Mouse (Mus musculus) forebrain, embryonic 10.5 days (tissue): ENCODE results near the gene Ndufs1. TPM values are rescaled to one million over a fixed set of nuclear protein-coding genes. Genes with fewer than 3 reads are reported as not detected.
"Not testable (repeated sequence)": the region's sequence is repeated elsewhere in the genome, so short reads cannot be mapped to it uniquely, and the experiment has no call there.

ENCODE experiments used
- DNase-seq: peaks from one replicate; pipeline ENCODE4 v3.0.0-alpha.2; 2017; ENCODE audit warnings: low spot score; ENCODE audit errors: extremely low spot score
- H3K27ac ChIP-seq: fragments of 300-500 bp; sonication (generic); 2 replicates; pipeline ENCODE4 v1.5.1; 2016; ENCODE audit warnings: mild to moderate bottlenecking
- H3K27me3 ChIP-seq: fragments of 300-500 bp; sonication (generic); 2 replicates; pipeline ENCODE4 v1.6.1; 2016; ENCODE audit warnings: mild to moderate bottlenecking; ENCODE audit not compliant: poor library complexity, severe bottlenecking
- H3K36me3 ChIP-seq: fragments of 300-500 bp; sonication (generic); replicated peaks from 2 replicates; pipeline ENCODE4 v1.6.1; 2016; ENCODE audit warnings: mild to moderate bottlenecking, moderate library complexity
- H3K4me1 ChIP-seq: fragments of 300-500 bp; sonication (generic); 2 replicates; pipeline ENCODE4 v1.6.1; 2016
- H3K4me3 ChIP-seq: fragments of 300-500 bp; sonication (generic); 2 replicates; pipeline ENCODE4 v1.5.1; 2016; ENCODE audit warnings: mild to moderate bottlenecking, moderate library complexity
- H3K9me3 ChIP-seq: fragments of 300-500 bp; sonication (generic); 2 replicates; pipeline ENCODE4 v1.6.1; 2016; ENCODE audit warnings: mild to moderate bottlenecking, moderate library complexity
- WGBS: fragments of 180-500 bp; shearing (Covaris S2); methylation state at CpG from one replicate; pipeline ENCODE4 v1.1.7; 2016; 5-methylcytosine and 5-hydroxymethylcytosine counted together
- polyA plus RNA-seq: library from polyadenylated mRNA; unstranded; fragments of >200 nt; fragmentation: Nextera tagmentation; extraction: Ambion mirVana; gene quantifications from 2 replicates; pipeline ENCODE4 v1.2.1, GENCODE M21; 2016

Gene Ndufs1
- polyA plus RNA-seq, 1 experiment from 2014 or later, result 151 TPM

DNA sequence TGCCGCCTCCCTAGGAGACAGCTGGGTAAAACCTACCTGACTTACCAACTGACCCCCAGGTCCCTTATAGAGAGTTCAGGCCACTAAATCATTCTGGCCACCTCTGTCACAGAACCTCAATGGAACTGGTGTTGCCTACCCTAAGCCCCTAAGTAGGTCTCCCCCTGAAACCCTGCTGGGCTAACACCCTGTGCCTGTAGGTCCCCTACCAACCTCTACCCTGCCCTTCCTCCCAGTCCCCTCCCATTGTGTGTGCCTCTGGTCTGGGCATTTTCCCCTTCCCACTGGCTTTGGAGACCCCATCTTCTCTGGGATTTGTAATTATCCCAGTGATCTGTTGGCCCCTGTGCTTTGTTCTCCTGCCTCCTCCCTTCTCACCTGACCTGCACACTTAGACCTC, 26.8 kb upstream of the Ndufs1 start:
- peaks cover 30% of the 10 kb centered on the region for H3K4me1 ChIP-seq
- no peak overlapping the region for H3K4me3 ChIP-seq
- no peaks in the 10 kb centered on the region for H3K27me3 ChIP-seq
- 85% methylated on average over 1 of the region's 1 CpGs for WGBS
- peak overlapping the region; percentile 86 for H3K27ac ChIP-seq
- no peak for DNase-seq
- 0 out of 2 replicates have a peak, but pooled peaks cover 9% of the 10 kb centered on the region for H3K36me3 ChIP-seq
- peaks cover 10% of the 10 kb centered on the region for H3K9me3 ChIP-seq

DNA sequence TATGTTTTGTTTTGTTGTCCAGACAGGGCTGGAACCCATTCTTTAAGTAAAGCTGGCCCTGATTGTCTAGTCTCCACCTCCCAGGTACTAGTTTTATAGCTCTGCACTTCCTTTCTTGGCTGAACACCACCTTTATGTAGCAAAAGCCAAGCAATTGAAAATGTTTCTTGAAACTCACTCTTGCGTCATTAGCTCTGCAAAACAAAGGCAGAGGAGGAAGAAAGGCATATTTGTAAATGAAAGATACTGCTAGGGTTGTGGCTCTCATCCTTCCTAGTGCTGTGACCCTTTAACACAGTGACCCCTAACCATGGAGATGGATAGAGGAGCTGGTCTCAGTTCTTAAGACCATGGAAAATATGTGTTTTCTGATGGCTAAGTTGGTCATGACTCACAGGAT, 25.0 kb upstream of the Ndufs1 start:
- 85% methylated on average over 1 of the region's 1 CpGs for WGBS
- H3K4me1 ChIP-seq, result peaks cover 30% of the 10 kb centered on the region
- 0 out of 2 replicates have a peak, but pooled peaks cover 9% of the 10 kb centered on the region for H3K36me3 ChIP-seq
- no peaks in the 10 kb centered on the region for H3K27me3 ChIP-seq
- H3K9me3 ChIP-seq, result peaks cover 10% of the 10 kb centered on the region
- no peak for DNase-seq
- H3K27ac ChIP-seq, result no peak overlapping the region
- no peak overlapping the region for H3K4me3 ChIP-seq

DNA sequence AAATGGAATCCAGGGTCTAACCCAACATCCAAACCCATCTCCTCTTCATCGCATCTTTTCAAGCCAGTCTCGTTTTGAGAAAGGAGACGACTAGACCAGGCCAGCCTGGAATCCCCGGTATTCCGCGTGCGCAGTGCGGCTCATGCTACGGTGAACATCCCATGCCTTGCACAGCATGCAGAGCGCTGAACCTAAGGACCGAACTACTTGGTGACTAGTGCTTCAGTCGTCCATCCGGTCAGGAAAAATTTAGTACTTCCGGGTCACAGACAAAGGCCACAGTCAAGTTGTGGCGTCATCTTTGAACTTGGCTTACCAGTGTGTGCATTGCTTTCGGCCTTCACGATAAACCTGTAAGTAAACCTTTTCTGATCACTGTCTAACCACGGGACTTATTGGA, 23.7 kb upstream of the Ndufs1 start:
- H3K4me1 ChIP-seq, result peaks cover 25% of the 10 kb centered on the region
- H3K4me3 ChIP-seq, result no peak overlapping the region
- H3K36me3 ChIP-seq, result 0 out of 2 replicates have a peak, but pooled peaks cover 9% of the 10 kb centered on the region
- no peak for DNase-seq
- H3K27ac ChIP-seq, result no peak overlapping the region
- WGBS, result 97% methylated on average over 18 of the region's 18 CpGs
- H3K27me3 ChIP-seq, result no peaks in the 10 kb centered on the region
- peaks cover 10% of the 10 kb centered on the region for H3K9me3 ChIP-seq

DNA sequence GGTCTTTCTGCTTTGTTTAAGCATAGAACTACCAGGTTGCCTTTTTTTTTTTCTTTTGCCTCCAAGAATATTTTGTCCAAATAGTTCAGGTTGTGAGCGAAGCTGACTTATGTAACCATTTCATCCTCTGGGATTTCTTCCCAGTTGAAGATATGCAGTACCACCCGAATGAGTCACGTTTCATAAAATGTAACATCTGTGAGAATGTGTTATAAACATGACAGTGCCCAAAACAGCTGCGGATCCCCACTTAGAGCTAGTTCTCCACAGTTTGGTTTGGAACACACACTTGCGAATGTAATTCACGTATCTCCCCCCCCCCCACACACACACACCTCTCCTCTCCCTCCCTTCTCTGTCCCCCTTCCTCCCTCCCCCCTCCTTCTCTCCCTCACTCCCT, 22.8 kb upstream of the Ndufs1 start:
- no peak for DNase-seq
- 93% methylated on average over 6 of the region's 6 CpGs for WGBS
- 0 out of 2 replicates have a peak, but pooled peaks cover 9% of the 10 kb centered on the region for H3K36me3 ChIP-seq
- no peak overlapping the region for H3K27ac ChIP-seq
- no peaks in the 10 kb centered on the region for H3K27me3 ChIP-seq
- peaks cover 16% of the 10 kb centered on the region for H3K4me1 ChIP-seq
- H3K9me3 ChIP-seq, result peaks cover 10% of the 10 kb centered on the region
- no peak overlapping the region for H3K4me3 ChIP-seq

- 0 out of 2 replicates have a peak, but pooled peaks cover 2% of the 10 kb centered on the region for H3K4me1 ChIP-seq
- 71% methylated on average over 5 of the region's 5 CpGs for WGBS
Measured at GRCm38 (mm10) chr1:63195848-63196512, 19.3 kb upstream of the Ndufs1 start.

DNA sequence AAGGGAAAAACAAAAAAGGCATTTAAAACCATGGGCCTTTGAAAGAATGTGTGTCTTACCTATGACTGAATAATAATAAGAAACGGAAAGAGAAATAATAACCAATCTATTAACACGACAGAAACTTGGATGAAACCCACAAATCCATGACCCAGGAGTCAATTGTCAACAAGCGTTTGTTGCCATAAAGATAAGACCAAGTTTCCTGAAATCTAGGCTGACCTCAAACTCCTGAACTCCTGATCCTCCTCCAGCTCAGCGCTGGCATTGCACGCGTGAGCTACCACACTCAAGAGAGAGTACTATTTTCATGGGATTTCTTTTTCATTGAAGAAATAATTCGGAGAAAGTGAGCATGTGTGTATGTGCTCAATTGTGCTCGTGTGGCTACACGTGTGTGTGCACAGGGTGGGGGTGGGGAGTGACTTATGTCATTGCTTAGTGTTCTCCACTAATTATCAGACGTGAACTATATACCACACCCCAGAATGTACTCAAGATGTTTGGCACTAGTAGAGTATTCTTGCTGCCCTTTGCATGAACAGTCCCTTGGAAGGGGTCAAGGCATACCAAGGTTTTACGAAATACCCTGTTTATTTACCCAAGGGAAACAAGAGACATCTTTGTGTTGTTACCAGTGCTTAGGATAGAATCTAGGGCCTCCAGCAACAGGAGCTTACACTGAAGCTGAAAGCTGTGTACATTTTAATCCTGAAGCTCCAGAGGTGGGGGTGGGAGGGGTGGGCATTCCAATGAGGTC, 15.9 kb upstream of the Ndufs1 start:
- Histone ChIP-seq H3K4me3 (no peak overlapping the region), H3K4me1 (0 out of 2 replicates have a peak, but pooled peaks cover 2% of the 10 kb centered on the region), H3K27ac (no peak overlapping the region), H3K9me3 (no peaks in the 10 kb centered on the region), H3K36me3 (no peaks in the 10 kb centered on the region), H3K27me3 (no peaks in the 10 kb centered on the region)
- 88% methylated on average over 11 of the region's 11 CpGs for WGBS
- no peak for DNase-seq

More at GRCm38 (mm10) chr1:63195848-63196512, 19.3 kb upstream of the Ndufs1 start:
- Histone ChIP-seq H3K27ac (no peak overlapping the region), H3K36me3 (0 out of 2 replicates have a peak, but pooled peaks cover 9% of the 10 kb centered on the region), H3K27me3 (no peaks in the 10 kb centered on the region), H3K4me3 (no peak overlapping the region), H3K9me3 (peaks cover 10% of the 10 kb centered on the region)
- no peak for DNase-seq

GRCm38 (mm10) chr1:63190851-63191250, 14.2 kb upstream of the Ndufs1 start:
- 0 out of 2 replicates have a peak, but pooled peaks cover 2% of the 10 kb centered on the region for H3K4me1 ChIP-seq
- H3K27ac ChIP-seq, result no peak overlapping the region
- 91% methylated on average over 8 of the region's 8 CpGs for WGBS

DNA sequence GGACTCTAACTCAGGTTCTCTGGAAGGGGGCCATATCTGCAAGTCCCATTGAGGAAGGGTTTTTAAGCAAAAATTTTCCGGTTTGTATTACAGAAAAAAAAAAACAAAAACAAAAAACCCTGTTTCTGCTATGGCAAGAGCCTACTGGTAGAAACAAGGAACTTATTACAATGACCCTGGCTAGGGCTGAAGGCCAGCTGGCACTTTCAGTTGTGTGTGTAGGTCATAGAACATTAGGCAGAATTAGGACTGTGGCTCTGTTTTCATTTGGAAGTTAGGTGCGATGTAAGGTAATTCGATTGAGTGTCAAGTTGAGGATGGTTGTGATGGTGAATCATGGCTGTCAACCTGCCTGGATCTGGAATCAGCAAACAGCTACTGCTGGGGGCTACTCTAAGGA, 11.9 kb upstream of the Ndufs1 start:
- H3K4me3 ChIP-seq, result no peak overlapping the region
- DNase-seq, result no peak
- H3K27me3 ChIP-seq, result no peaks in the 10 kb centered on the region
- H3K4me1 ChIP-seq, result 0 out of 2 replicates have a peak, but pooled peaks cover 2% of the 10 kb centered on the region
- 82% methylated on average over 3 of the region's 3 CpGs for WGBS
- H3K36me3 ChIP-seq, result peaks cover 4% of the 10 kb centered on the region
- H3K27ac ChIP-seq, result no peak overlapping the region
- no peaks in the 10 kb centered on the region for H3K9me3 ChIP-seq

More at GRCm38 (mm10) chr1:63190851-63191250, 14.2 kb upstream of the Ndufs1 start:
- Histone ChIP-seq H3K36me3 (no peaks in the 10 kb centered on the region), H3K4me3 (no peak overlapping the region), H3K9me3 (no peaks in the 10 kb centered on the region), H3K27me3 (no peaks in the 10 kb centered on the region)
- no peak for DNase-seq

GRCm38 (mm10) chr1:63185430-63185829, 8.8 kb upstream of the Ndufs1 start:
- WGBS, result 95% methylated on average over 6 of the region's 6 CpGs
- DNase-seq, H3K4me3 ChIP-seq, H3K27me3 ChIP-seq, H3K27ac ChIP-seq, H3K9me3 ChIP-seq, H3K4me1 ChIP-seq: not testable (repeated sequence)
- H3K36me3 ChIP-seq, result peaks cover 24% of the 10 kb centered on the region

DNA sequence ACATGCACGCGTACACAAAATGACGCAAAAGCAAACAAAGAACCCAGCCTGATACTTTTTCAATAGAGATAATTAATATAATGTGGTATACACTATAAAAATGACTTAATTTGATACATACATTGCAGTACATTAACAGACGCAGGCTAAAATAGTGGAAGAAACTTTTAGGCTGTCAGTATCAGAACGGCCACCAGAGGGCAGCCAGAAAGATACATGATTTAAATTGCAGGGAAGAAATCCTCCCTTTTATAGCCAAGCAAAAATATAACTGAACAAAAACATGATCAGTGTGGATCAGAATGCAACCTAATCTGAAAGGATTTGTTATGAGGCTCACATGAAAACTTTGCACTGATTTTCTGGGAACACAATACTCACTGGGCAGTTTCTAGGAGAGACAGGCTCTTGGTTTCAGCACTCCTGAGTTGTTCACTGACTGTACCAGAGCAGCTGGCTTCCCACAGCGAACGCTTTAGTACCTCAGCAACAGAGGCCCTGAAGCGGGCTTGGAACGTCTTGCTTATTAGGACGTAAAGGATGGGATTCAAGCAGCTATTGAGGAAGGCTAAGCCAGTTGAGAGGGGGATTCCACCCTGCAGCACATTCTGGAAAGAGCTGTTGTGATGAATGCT, 6.1 kb upstream of the Ndufs1 start:
- Histone ChIP-seq H3K4me3 (no peak overlapping the region), H3K4me1 (peaks cover 15% of the 10 kb centered on the region), H3K27ac (no peak overlapping the region), H3K36me3 (peaks cover 50% of the 10 kb centered on the region), H3K9me3 (no peaks in the 10 kb centered on the region), H3K27me3 (no peaks in the 10 kb centered on the region)
- 61% methylated on average over 10 of the region's 10 CpGs for WGBS
- peak; percentile 50 for DNase-seq

- Histone ChIP-seq H3K27me3 (no peaks in the 10 kb centered on the region), H3K4me3 (no peak overlapping the region), H3K27ac (no peak overlapping the region), H3K36me3 (peaks cover 52% of the 10 kb centered on the region), H3K9me3 (no peaks in the 10 kb centered on the region), H3K4me1 (peaks cover 18% of the 10 kb centered on the region)
- no peak for DNase-seq
- 89% methylated on average over 5 of the region's 5 CpGs for WGBS
Measured at GRCm38 (mm10) chr1:63182212-63182611, 5.6 kb upstream of the Ndufs1 start.

GRCm38 (mm10) chr1:63181480-63181879, 4.8 kb upstream of the Ndufs1 start:
- DNase-seq, result no peak
- no peaks in the 10 kb centered on the region for H3K27me3 ChIP-seq
- no peaks in the 10 kb centered on the region for H3K9me3 ChIP-seq
- no peak overlapping the region for H3K27ac ChIP-seq
- peaks cover 18% of the 10 kb centered on the region for H3K4me1 ChIP-seq
- 97% methylated on average over 1 of the region's 1 CpGs for WGBS
- peaks cover 52% of the 10 kb centered on the region for H3K36me3 ChIP-seq
- H3K4me3 ChIP-seq, result no peak overlapping the region
